Mouse (Mus musculus) testis, adult 2 months (tissue): ENCODE results near the gene Lamtor3.

Experiments used
- CTCF ChIP-seq: fragments of 200-500 bp; IDR thresholded peaks from 2 replicates; pipeline ENCODE4 v1.5.1; 2012; ENCODE audit warnings: low read depth, mild to moderate bottlenecking, inconsistent platforms, low read length, moderate library complexity; ENCODE audit not compliant: control insufficient read depth, insufficient read depth, insufficient replicate concordance
- POLR2A ChIP-seq: fragments of 200-500 bp; IDR thresholded peaks from 2 replicates; pipeline ENCODE4 v1.6.1; 2012; ENCODE audit warnings: low read depth, mild to moderate bottlenecking, inconsistent platforms, low read length, moderate library complexity; ENCODE audit not compliant: control insufficient read depth

GRCm38 (mm10) chr3:137880109-137880748, 38.1 kb upstream of the Lamtor3 start:
- no peak for TF ChIP-seq CTCF
- TF ChIP-seq POLR2A = no peak
